Mouse (Mus musculus) ovary, adult 10 weeks (tissue): Measurements from ENCODE around the gene Robo3. TPM values are rescaled to one million over a fixed set of nuclear protein-coding genes. Genes with fewer than 3 reads are reported as not detected.

Experiments
- polyA plus RNA-seq: library from polyadenylated mRNA; stranded (reverse); fragments of 350-450 nt; fragmentation: Illumina TruSeq; extraction: RNeasy Lipid Tissue Mini Kit (QIAGEN cat#74804); gene quantifications from one replicate; pipeline ENCODE4 v1.2.3, GENCODE M21; 2014

The Robo3 gene
- polyA plus RNA-seq = not detected

GRCm38 (mm10) chr9:37432720-37433421 lies at the start of gene Robo3:
Robo3 (minus strand) TSS chr9:37433246.

GRCm38 (mm10) chr9:37401802-37402201 lies 31.2 kb downstream of the Robo3 start, which contains the start of gene Robo4:
Robo4 (plus strand) TSS chr9:37401897.

GRCm38 (mm10) chr9:37367301-37368080 lies 65.6 kb downstream of the Robo3 start, which contains the start of gene Hepacam:
Hepacam (plus strand) TSS chr9:37367351.

Other genes with a start within 250 kb of the Robo3 start
- gene Tmem218, start 225.0 kb downstream of the Robo3 start, polyA plus RNA-seq = 19.4 TPM
- 10.1 TPM for gene Slc37a2, start 177.5 kb downstream of the Robo3 start, polyA plus RNA-seq
- gene Ccdc15, start 84.8 kb downstream of the Robo3 start, polyA plus RNA-seq = 18.6 TPM
- gene Hepacam, start 65.9 kb downstream of the Robo3 start, polyA plus RNA-seq = not detected
- gene Robo4, start 31.3 kb downstream of the Robo3 start, polyA plus RNA-seq = 3.4 TPM
- 38.0 TPM for gene Msantd2, start 56.1 kb upstream of the Robo3 start, polyA plus RNA-seq
- 9.9 TPM for gene Esam, start 94.8 kb upstream of the Robo3 start, polyA plus RNA-seq
- 1.8 TPM for gene Vsig2, start 106.0 kb upstream of the Robo3 start, polyA plus RNA-seq
- gene Nrgn, start 119.7 kb upstream of the Robo3 start, polyA plus RNA-seq = not detected
- 47.8 TPM for gene Siae, start 122.5 kb upstream of the Robo3 start, polyA plus RNA-seq
- 43.1 TPM for gene Spa17, start 180.5 kb upstream of the Robo3 start, polyA plus RNA-seq
- gene Tbrg1, start 224.1 kb upstream of the Robo3 start, polyA plus RNA-seq = 28.8 TPM
- not detected for gene Panx3, start 236.0 kb upstream of the Robo3 start, polyA plus RNA-seq